Mouse (Mus musculus): ENCODE measurements around the gene Usp50.

Usp50 gene

DNA sequence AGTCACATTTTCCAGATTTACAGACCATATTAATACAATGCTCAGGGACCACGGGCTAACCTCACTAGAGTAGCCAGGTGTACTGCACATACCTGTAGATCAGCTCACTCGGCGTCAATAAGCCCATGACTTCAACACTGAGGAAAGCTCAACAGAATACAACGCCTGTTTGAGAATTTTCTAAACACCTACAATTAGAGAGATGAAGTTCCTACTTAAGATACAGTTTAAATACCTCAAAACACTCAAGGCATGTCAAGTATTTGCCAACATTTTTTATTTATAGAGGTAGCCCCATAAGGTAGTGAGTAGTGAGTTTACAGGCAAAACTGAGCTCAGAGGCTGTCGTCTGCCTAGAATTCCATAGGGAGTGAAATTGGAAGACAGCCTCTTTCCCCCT lies 39.9 kb downstream of the Usp50 start:
- no peak for DNase-seq (ENCODE audit: low read depth in 1 of 2, low spot score in 2 of 2)

- no peak for DNase-seq (ENCODE audit: low read depth in 1 of 2, low spot score in 2 of 2)
These were observed 43.0 kb downstream of the Usp50 start for GRCm38 (mm10) chr2:126740314-126740713.

DNA sequence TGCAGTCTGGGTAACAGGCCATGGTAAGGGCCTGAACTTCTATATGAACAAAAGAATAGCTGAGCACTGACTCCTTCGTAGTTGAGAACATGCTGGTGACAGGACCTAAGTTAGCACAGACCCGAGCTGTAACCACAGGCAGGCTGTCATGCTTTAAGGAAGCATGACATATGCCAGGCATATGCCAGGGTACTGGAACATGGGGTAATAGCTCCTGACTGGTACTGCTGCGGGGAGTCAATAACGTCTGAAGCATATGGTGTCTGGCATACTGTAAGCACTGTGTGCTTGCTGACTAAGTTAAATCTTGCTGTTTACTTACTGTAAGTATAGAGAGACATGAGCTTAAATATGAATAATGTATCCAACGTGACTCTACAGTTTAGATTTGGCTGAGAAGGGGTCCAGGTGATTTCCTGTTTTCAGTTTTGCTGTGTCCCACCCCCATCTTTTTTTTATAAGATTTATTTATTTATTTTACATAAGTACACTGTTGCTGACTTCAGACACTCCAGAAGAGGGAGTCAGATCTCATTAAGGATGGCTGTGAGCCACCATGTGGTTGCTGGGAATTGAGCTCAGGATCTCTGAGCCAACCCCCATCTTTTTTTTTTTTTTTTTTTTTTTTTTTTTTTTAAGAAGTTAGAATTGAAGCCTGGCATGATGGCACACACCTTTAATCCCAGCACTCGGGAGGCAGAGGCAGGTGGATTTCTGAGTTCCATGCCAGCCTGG lies 47.8 kb downstream of the Usp50 start:
- no peak for DNase-seq (ENCODE audit: low read depth in 1 of 2, low spot score in 2 of 2)

GRCm38 (mm10) chr2:126730502-126730901 lies 52.8 kb downstream of the Usp50 start:
- DNase-seq (ENCODE audit: low read depth in 1 of 2, low spot score in 2 of 2) = no peak

DNA sequence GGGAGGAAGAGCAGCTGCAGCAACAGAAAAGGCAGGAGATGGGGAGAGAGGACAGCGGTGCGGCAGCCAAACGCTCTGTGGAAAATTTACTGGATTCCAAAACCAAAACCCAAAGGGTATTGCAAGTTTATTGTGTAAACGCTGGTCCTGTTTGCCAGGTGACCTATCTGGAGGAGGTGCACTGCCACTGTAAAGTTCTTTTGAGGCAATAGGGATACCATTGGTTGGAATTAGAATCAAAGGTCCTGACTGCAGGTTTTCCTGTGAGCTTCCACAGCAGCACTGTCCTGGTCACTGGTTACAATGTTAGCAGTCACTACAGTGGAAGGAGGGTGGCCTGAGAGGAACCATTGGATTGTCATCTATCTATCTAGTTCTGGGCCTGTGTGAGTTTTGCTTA lies 54.1 kb downstream of the Usp50 start:
- DNase-seq (ENCODE audit: low read depth in 1 of 2, low spot score in 2 of 2) = no peak

DNA sequence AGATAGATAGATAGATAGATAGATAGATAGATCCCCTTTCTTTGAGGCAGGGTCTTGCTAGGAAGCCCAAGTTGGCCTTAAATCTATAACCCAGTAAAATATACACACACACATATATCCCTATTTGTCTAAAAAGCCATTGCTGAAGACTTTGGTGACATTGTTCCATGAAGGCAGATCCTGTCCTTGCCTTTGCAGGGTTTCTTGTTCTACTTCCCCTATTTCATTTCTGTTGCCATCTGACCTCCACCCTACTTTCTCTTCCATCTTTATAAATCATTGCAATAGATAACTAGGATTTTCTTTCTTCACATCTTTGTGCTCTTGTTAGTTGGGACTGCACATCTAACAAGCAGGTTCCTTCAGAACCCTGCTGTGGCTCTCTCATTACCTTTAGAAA lies 70.3 kb downstream of the Usp50 start:
- no peak for DNase-seq (ENCODE audit: low read depth in 1 of 2, low spot score in 2 of 2)

DNA sequence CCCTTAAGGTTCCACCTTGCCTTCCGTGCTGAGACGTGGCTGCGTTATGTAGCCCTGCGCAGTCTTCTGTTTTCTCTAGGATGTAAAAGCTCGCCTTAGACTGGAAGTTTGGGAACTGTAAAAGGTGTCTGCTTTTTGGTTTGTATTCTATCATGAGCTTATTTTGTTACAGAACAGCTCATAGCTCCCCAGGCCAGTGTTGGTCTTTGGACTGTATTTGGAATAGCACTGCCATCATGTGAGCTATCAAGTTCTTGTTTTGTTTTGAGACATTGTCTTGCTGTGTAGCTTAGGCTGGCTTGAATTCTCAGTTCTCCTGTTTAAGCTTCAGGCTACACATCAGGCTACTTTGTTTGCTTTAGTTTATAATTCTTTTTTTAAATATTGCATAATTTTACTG lies 70.7 kb downstream of the Usp50 start:
- DNase-seq (ENCODE audit: low read depth in 1 of 2, low spot score in 2 of 2) = no peak

- DNase-seq (ENCODE audit: low read depth in 1 of 2, low spot score in 2 of 2) = no peak
These were observed 74.9 kb downstream of the Usp50 start for GRCm38 (mm10) chr2:126708361-126708760.

DNA sequence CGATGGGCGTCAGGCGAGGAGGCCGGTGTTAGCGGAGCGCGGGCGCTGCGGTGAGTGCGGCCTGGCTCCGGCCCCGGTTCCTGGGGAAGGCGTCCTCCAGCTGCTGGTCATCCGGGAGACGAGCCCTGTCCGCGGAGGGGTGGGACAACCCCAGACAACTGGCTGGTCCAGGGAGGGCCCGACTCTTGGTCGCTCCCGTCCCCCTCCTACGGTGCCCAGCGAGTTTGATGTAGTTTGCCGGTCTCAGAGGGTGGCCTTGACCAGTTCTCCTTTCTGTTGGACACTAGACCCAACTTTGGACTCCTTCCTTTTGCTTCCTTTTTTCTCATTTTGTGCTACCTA lies 75.9 kb downstream of the Usp50 start:
- no peak for DNase-seq (ENCODE audit: low read depth in 1 of 2, low spot score in 2 of 2)

DNA sequence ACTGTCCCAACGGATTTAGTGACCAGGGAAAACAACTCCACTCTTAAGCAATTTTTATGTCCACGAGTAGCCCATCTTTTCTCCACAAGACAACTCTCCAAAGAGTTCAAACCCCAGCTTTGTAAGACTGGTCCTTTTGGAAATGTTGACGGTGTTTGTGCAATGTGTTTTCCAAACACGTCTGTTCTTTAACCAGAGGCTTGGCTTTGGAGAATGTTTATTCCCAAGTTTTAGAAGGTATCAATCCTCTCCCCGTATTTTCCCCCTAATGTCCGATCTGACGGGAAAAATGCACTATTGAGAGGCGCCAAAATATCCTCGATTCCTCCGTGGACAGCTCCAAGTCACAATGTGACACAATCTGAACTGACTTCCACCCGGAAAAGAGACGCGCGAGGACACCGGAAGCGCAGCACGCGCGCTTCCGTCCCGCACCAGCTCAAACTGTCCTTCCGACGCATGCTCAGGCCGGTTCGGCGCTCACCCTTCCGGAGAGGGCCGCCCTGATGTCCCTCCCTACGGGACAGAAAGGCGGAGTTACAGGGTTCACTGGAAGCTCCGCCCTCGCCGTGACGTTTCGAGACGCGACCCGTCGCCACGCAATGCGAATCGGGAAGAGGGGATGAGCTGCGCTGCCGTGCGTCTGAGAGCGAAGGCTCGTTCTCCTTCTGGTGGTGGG lies 76.4 kb downstream of the Usp50 start, which contains the start of gene Usp8:
TSS of gene Usp8 (plus strand) at position 570 of the 679 bp plus-strand sequence.
- DNase-seq (ENCODE audit: low read depth in 1 of 2, low spot score in 2 of 2) = peak; percentile 93 to 97

GRCm38 (mm10) chr2:126695285-126695684 lies 88.0 kb downstream of the Usp50 start:
- no peak for DNase-seq (ENCODE audit: low read depth in 1 of 2, low spot score in 2 of 2)

- no peak for DNase-seq (ENCODE audit: low read depth in 1 of 2, low spot score in 2 of 2)
These were observed 92.0 kb downstream of the Usp50 start for GRCm38 (mm10) chr2:126691290-126691689.

DNA sequence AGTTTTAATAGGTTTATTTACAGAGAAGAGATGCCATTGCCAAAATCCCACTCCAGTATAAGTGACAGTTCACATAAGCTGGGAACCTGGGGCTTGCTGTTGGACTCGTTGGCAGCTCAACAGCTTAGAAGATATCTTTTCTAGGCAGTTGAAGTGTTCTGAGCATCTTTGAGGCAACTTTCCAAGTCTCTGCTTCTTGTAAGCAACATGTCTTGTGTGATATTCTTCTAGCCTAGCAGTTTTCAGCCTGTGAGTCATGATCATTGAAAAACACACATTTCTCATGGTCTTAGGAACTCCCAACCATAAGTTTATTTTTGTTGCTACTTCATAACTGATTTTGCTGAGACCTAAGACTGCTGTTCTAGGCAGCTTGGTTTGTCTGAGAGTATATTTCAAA lies 100.3 kb downstream of the Usp50 start:
- DNase-seq (ENCODE audit: low read depth in 1 of 2, low spot score in 2 of 2) = no peak

DNA sequence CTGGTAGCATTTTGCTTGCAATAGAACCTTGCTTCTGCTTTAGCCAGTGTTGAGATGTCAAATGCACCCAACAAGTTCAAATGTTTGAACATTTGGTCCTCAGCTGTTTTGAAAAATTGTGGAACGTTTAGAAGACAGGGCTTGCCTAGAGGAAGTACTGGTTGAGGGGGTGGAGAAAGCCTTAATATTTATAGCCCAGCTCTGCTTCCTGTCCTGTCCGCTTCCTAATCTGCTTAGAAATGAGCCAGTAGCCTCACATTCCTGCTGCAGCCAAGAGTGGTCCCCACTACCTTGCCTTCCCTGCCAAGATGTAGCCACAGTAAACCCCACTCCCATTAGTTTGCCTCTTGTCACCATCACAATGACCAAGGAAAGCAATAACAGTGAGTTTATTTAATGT lies 100.9 kb downstream of the Usp50 start:
- DNase-seq (ENCODE audit: low read depth in 1 of 2, low spot score in 2 of 2) = no peak

DNA sequence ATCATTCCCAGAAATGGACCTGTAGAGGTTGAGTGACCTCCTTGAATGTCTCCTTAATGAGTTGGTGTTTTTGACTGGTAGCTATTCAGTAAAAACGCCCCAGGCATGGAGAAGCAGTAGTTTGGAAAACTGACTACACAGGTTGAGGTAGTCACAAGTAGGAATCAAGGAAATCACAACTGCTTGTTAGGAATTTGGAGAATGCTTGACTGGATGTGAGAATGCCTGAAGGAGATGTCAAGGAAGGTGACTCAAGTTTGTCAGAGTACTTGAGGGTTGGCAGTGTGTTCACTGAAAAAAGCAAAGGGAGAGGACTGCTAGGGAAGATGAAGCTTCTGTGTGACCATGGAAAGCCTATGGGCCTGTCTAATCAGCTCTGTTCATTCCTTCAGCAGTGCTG lies 105.9 kb downstream of the Usp50 start:
- DNase-seq (ENCODE audit: low read depth in 1 of 2, low spot score in 2 of 2) = no peak

- DNase-seq (ENCODE audit: low read depth in 1 of 2, low spot score in 2 of 2) = no peak
These were observed 107.2 kb downstream of the Usp50 start, which contains the start of gene Gabpb1 for GRCm38 (mm10) chr2:126676122-126676515. Gene Gabpb1 (minus strand): TSS chr2:126676337.

DNA sequence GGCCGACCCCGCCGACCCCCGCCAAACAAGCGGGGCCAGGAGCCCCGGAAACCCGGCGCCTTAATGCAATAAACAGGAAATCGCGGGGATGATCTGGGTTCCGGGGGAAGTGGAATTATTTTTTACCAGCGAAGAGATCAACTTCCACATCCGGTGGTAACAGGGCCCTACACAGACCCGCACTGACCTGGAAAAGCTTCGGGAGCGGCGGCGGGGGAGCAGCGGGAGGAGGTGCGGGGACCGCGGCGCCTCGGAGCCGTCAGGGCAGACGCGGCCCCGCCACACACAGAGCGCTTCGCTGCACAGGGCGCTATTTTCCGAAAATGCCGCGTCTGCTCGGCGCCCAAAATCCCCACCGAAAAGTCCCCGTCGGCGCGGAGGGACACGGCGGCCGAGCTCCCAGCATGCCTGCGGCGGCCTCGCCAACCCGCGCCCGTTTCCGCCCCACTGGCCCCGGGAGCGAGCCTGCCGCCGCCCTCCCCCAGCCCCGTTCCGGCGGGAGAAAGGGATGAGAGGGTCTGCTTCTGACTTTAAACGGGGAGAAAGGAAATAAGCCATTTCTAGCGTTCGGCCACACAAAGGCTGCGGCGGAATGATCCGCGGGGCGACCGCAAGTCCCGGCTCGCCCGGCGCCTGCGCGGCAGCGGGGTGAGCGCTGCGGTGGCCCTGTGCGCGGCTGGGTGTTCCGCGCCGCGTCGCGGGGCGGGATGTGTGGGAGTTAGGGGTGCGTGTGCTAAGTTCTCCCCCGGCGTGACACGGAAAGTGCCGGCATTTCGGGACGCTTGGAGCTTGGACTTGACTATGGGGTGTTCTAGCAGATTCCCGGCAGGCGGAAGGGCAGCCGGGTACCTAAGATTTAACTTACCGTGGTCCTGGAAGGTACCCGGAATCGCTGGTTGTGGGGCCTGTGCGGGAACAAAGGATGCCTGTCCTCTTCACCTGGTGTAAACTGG lies 107.8 kb downstream of the Usp50 start:
- peak; percentile 67 to 87 for DNase-seq (ENCODE audit: low read depth in 1 of 2, low spot score in 2 of 2)

- DNase-seq (ENCODE audit: low read depth in 1 of 2, low spot score in 2 of 2) = peak; percentile 14 to 48
These were observed 108.7 kb downstream of the Usp50 start for GRCm38 (mm10) chr2:126674441-126675168.

GRCm38 (mm10) chr2:126673317-126674242 lies 109.7 kb downstream of the Usp50 start:
- no peak for DNase-seq (ENCODE audit: low read depth in 1 of 2, low spot score in 2 of 2)

Data from monocyte, adult 2 months (primary cell).